Mouse (Mus musculus) urinary bladder, postnatal 0 days (tissue): ENCODE data around the gene Fermt1. TPM values are rescaled to one million over a fixed set of nuclear protein-coding genes. Genes with fewer than 3 reads are reported as not detected.

ENCODE experiments used
- polyA plus RNA-seq: library from polyadenylated mRNA; unstranded; fragments of >200 nt; fragmentation: Nextera tagmentation; extraction: Ambion mirVana; gene quantifications from 2 replicates; pipeline ENCODE4 v1.2.1, GENCODE M21; 2015

Gene Fermt1
- polyA plus RNA-seq: 13.0 and 18.9 TPM in 2 replicates

DNA sequence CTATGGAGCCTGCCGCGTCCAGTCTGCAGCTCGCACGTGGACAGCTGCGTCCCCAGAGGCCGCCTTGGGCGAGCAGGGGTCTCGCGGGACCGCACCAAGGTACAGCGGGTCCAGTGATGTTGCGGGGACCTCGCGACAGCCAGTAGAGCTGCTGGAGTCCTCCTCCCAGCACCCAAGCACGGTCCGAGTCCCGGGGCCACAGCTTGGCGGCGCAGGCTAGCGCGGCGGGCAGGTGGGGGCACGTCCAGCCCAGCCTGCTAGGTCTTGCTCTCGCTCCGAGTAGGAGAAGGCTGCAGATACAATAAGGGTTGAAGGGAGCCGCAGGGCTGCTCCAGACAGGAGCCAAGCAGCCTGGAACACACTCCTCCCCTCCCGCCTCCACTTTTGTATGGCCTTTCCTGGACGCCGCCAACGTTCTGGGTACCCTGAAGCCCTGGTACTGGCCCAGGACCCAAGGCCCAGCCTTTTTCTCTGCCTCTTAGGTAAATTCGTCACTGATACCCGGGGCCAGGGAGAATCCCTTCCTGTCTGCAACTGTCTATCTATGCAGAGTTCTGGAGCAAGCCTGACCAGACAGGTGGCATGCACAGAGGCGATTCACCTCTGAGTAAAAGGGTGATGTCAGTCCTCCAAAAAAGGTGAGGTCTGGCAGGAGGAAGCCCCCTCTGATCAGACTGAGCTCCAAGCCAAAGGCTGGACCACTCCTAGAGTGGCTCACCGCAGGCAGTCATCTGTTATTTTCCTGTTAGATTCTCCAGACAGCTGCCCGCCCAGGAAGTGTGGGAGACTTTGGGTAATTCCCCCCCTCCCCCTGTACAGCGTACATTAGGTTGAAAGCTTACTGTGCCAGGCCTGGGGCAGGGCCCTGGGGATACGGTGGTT, at the start of gene Fermt1:
Gene Fermt1 (minus strand): TSS at position 581 of the 882 bp plus-strand sequence.

DNA sequence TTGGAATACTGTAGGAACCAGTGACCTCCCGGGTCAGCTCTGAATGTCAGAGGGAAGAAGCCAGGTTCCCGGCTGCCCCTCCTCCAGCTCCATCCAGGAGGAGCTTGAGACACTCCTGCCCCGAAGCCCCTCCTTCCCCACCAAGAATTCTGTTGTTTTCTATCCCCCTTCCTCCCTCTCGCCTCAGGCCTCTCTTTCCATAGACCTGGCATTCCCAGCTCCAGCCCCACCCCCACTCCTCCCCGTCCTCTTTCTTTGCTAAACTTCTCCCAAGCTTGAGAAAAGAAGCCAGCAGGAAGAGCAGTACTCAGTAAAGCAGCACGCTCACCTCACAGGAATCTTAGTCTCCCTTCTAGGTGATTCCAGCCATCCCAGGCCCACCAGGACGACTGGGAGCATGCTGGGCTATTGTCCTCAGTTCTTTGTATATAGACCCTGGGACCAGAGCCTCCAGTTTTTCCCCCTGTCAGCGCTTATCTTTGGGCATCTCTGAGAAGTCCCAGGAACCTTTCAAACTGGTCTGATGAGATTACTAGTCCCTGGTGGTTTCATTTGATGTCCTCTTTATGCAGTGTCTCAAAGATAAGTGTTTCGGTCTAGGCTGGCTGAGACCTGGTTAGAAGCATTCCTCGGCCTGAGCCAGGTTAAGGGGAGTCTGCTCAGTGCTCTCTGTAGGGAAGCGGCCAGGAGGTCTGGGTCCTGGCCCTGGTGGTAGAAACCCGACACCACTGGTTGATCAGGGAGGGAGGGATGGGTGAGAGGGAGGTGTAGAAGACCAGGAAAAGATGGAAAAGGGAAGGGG, 64.7 kb downstream of the Fermt1 start, which contains the start of gene Lrrn4:
Gene Lrrn4 (minus strand): TSS at position 48 of the 802 bp plus-strand sequence.

Other genes starting within 250 kb of the Fermt1 start
- gene Chgb, start 164.6 kb downstream of the Fermt1 start, polyA plus RNA-seq: 0.37 and 0.68 TPM in 2 replicates
- 22.8 and 25.4 TPM in 2 replicates for gene Trmt6, start 129.9 kb downstream of the Fermt1 start, polyA plus RNA-seq
- gene Mcm8, start 129.8 kb downstream of the Fermt1 start, polyA plus RNA-seq: 2.8 and 4.1 TPM in 2 replicates
- 21.9 and 23.2 TPM in 2 replicates for gene Crls1, start 99.2 kb downstream of the Fermt1 start, polyA plus RNA-seq
- gene Lrrn4, start 65.0 kb downstream of the Fermt1 start, polyA plus RNA-seq: 13.9 and 14.2 TPM in 2 replicates